Mouse (Mus musculus) right cerebral cortex, postnatal 25 days (tissue): ENCODE measurements around the gene Rec8.
A peak's percentile ranks its signal among the peaks of the same experiment; 100 is the strongest.

Experiments
- DNase-seq: peaks from one replicate; pipeline ENCODE4 v3.0.0; 2022

The Rec8 gene

GRCm38 (mm10) chr14:55596036-55596690 lies 21.7 kb upstream of the Rec8 start:
- DNase-seq: no peak

DNA sequence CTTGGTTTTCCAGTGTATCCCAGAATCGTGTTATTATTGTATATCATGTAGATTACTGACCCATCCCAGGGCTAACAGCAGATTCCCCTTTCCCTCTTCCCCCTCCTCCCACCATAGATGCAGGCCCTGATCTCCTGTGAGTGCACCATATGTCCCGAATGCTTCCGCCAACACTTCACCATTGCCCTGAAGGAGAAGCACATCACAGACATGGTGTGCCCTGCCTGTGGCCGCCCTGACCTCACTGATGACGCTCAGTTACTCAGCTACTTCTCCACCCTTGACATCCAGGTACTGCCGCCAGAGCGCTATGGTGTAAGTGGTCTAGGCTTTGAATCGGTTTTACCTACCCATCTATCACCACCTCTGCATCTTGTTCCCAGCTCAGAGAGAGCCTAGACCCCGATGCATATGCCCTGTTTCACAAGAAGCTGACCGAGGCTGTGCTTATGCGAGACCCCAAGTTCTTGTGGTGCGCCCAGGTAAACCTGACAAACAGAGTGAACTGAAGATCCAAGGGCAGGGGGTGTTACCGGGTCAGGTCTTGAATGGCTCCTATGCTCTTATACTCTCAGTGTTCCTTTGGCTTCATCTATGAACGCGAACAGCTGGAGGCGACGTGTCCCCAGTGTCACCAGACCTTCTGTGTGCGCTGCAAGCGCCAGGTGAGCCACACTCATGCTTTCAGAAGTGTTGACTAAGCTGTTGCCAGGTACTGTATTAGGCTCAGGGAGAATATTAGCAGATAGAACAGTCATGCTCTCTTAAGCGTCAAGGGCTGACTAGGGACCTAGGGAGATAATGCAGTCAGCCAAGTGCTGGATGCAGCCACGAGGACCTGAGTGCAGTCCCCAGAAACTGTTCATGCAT lies 19.1 kb upstream of the Rec8 start:
- no peak for DNase-seq

DNA sequence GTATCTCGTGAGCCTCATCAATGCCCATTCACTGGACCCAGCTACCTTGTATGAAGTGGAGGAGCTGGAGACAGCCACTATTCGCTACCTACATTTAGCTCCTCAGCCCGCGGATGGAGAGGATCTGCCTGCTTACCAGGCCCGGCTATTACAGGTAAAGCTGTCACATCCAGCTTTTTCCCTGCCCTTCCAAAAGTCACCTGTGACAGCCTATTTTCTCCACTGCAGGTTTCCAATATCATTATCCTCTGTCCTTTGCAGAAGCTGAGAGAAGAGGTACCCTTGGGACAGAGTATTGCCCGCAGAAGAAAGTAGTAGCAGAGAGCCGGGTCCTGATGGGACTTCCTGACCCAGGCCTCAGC lies 14.6 kb upstream of the Rec8 start, which contains the start of gene Irf9:
Irf9 (plus strand) TSS at position 301 of the 362 bp plus-strand sequence.
- DNase-seq: no peak

GRCm38 (mm10) chr14:55603633-55604576 lies 13.9 kb upstream of the Rec8 start:
- DNase-seq: peak; percentile 84

GRCm38 (mm10) chr14:55604823-55605222 lies 13.0 kb upstream of the Rec8 start:
- DNase-seq: no peak

DNA sequence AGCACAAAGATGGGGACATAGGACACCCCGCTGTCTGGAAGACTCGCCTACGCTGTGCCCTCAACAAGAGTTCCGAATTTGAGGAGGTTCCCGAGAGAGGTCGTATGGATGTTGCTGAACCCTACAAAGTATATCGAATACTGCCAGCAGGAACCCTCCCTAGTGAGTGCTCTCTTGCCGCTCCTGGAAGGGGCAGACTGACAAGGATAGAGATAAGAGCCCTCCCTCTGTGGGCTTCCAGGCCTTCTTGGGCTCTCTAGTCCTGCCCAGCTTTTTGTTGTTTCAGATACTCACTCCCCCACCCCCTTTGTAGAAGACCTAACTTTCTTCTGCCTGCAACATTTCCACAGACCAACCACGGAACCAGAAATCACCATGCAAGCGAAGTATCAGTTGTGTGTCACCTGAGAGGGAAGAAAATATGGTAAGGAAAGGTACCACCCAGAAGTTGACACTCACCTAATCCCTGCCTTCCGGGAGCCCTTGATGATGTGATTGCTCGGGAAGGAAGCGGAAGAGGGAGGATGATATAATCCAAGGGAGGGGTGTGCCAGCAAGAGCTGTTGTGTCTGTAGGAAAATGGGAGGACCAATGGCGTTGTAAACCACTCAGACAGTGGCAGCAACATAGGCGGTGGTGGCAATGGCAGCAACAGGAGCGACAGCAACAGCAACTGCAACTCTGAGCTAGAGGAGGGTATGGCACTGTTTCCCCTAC lies 11.9 kb upstream of the Rec8 start:
- DNase-seq: no peak

GRCm38 (mm10) chr14:55608339-55608738 lies 9.5 kb upstream of the Rec8 start:
- DNase-seq: no peak

DNA sequence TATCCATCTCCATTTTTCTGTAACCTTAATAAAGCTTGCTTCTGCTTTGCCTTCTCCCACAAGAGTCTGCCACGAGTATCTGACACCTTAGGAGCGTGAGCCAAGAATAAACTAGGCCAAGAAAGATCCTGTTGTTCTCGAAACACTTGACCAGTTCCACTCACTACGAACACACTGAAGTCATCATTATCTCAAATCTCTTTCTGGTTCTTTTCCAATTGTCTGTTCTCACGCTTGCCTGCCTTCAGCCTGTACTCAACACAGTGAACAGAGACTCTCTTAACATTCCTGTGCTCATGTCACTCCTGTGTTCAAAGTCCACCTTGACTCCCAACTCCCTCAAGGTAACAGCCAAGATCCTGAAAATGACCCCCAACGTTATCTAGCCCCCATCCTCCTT lies 4.5 kb upstream of the Rec8 start:
- DNase-seq: no peak

- no peak for DNase-seq
Measured at GRCm38 (mm10) chr14:55614565-55615178, 3.2 kb upstream of the Rec8 start.

- no peak for DNase-seq
Measured at GRCm38 (mm10) chr14:55615876-55616275, 2.0 kb upstream of the Rec8 start.

- DNase-seq: no peak
Measured at GRCm38 (mm10) chr14:55616844-55617243, 993 bp upstream of the Rec8 start.

DNA sequence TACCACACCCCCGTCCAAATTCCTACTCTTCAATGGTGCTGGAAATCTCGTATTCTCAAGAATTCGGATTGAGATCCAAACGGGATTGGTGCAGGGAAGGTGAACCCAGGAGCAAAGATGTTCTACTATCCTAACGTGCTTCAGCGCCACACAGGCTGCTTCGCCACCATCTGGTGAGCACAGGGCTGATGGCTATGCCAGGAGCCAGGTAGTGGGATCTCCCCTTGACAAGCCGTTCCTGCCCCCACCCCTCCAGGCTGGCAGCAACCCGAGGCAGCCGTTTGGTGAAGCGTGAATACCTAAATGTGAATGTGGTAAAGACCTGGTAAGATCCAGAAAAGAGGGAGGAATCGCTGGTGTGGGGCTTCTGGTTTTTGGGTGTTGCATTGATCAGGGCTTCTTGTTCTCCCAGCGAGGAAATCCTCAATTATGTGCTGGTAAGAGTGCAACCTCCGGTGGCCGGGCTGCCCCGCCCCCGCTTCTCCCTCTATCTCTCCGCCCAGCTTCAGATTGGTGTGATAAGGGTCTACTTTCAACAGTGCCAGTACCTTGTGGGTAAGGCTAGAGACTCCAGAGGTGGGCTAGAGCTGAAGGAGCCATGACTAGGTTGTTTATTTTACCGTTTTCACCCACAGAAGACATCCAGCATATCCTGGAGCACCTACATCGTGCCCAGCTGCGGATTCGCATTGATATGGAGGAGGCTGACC lies 804 bp downstream of the Rec8 start:
- no peak for DNase-seq

DNA sequence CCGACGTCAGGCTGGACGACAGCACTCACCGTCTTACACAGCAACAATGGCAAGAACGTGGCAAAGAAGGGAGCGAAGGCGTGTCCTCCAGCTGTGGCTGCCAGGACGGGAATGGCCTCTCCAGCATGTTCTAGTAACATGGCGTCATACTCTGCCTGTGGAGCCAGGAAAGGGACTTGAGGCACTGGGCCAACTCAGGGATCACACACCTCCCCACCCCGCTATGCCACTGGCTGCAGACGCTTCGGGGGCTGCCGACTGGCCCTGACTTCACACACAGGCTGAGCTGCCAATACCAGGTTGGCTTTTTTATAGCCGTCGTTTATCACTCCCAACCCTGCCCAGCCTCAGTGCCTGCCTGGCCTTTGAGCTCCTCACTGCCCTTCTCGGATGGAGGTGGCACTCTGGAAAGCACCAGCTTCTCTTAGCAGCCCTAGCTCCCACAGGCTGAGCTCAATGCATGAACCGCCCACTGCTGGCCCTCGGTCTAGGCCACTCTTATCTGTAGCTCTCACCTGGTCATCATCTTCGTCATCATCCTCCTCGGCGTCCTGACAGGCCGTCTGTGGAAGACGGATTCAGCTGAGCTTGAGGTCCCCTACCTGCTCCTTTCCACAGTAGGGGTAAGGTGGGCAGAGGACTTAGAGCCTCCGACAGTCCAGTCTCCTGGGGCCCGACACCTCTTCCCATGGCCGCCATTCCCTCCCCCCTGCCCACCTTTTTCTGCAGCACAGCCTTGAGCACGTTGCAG lies 10.4 kb downstream of the Rec8 start:
- DNase-seq: no peak

- DNase-seq: no peak
Measured at GRCm38 (mm10) chr14:55629312-55629711, 11.5 kb downstream of the Rec8 start.

GRCm38 (mm10) chr14:55634874-55635522 lies 17.2 kb downstream of the Rec8 start:
- no peak for DNase-seq

DNA sequence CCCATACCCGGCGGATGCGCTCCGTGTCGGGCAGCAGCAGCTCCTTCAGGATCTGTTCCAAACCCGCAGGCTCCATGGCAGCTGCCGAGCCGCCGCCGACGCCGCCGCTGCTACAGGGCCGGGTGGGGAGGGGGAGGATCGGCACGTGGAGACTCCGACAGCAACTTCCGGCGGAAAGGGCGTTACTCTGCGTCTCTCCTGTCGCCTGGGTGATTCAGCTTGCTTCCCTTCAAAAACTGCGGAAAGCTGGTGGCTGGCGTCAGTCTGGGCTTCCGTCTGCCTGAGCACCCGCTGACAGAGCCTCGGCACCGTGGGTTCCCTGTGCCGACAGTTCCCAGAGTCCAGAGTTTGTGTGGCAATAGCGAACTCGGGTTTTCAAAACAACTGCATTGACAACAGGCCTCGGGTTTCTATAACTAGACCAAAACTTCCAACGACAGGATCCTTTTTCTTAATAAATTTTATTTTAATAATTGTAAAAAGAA lies 17.7 kb downstream of the Rec8 start, which contains the start of gene Ipo4:
Ipo4 (minus strand) TSS at position 435 of the 485 bp plus-strand sequence.
- peak; percentile 88 for DNase-seq

GRCm38 (mm10) chr14:55637795-55638194 lies 20.0 kb downstream of the Rec8 start, which contains the start of gene Gm49378:
Gm49378 (minus strand) TSS chr14:55637895.
- no peak for DNase-seq

DNA sequence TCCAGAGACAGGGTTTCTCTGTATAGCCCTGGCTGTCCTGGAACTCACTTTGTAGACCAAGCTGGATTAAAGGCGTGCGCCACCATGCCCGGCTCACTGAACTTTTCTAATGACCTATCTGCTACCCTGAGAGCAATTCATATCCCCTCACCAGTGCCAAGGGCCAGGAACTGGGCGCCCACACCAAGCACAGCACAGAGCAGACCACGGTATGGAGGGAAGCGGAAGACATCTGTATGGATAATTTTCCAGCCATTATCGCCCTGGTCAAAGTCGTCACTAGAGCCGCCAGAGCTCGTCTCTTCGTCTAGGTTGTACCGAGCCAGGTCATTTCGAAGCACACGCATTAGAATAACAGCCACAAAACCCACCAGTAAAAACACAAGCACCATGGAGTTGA lies 23.0 kb downstream of the Rec8 start:
- DNase-seq: no peak

- no peak for DNase-seq
Measured at GRCm38 (mm10) chr14:55641291-55641690, 23.5 kb downstream of the Rec8 start.

DNA sequence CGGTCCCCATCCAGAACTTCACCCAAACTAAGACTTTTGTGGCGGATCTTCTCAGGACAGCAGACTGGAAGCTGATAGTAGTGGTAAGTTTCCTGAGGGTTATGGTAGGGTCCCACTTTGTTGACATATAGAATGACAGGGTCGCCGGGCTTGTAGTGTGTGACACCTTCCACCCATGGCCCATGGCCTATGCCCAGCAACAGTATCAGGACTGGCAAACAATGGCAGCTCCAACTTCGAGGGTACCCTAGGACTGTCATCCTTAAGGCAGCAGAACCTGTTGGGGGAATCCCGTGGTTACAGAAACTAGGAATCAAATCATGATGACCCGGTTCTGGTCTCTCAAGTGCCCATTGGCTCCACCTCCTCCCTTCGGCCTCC lies 24.8 kb downstream of the Rec8 start:
- DNase-seq: no peak
